Mouse (Mus musculus): ENCODE results near the gene St6galnac3. TPM values are rescaled to one million over a fixed set of nuclear protein-coding genes. Genes with fewer than 3 reads are reported as not detected.

Gene St6galnac3
- polyA plus RNA-seq, 1 experiment from 2014 or later, result 41.4 TPM

- Histone ChIP-seq H3K4me1 (ENCODE audit: control insufficient read depth, insufficient read depth, low read length) (no peaks in the 10 kb centered on the region), H3K4me3 (ENCODE audit: low read depth, low read length) (no peak overlapping the region), H3K27ac (ENCODE audit: low read depth, low read length) (no peak overlapping the region), H3K9ac (ENCODE audit: low read length) (no peak overlapping the region), H3K9me3 (ENCODE audit: control insufficient read depth, low read length) (no peaks in the 10 kb centered on the region), H3K36me3 (ENCODE audit: control insufficient read depth, insufficient read depth, low read length) (no peaks in the 10 kb centered on the region), H3K4me2 (ENCODE audit: low read depth) (no peak overlapping the region), H3K27me3 (ENCODE audit: control insufficient read depth, insufficient read depth, low read length) (no peaks in the 10 kb centered on the region)
- 85% methylated on average over 2 of the region's 2 CpGs for WGBS
- ATAC-seq (ENCODE audit: insufficient read depth, low FRiP score, low TSS enrichment) (no peak), DNase-seq (ENCODE audit: low spot score) (no peak)
Measured at GRCm38 (mm10) chr3:153173567-153173966, 551.4 kb downstream of the St6galnac3 start.

DNA sequence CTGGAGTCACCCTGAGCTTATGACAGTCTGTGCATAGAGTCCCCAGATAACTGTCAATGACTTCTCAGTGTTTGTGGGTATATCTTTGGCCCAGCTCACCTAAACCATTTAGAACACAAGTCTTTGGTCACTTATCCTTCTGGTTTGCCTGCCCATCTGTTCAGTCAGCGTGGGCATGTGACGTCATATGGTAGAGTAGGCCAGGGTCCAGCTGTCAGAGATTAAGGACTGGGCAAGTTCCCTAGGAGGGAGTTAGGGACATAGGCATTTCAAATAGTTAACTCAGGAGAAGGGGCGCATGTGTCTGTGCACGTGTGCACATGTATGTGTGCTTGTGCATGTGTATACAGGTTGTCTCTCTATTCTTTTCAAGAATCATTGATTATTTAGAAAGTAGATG lies 554.8 kb downstream of the St6galnac3 start:
- 94% methylated on average over 4 of the region's 4 CpGs for WGBS
- H3K4me1 ChIP-seq (ENCODE audit: control insufficient read depth, insufficient read depth, low read length), result no peaks in the 10 kb centered on the region
- H3K9me3 ChIP-seq (ENCODE audit: control insufficient read depth, low read length), result no peaks in the 10 kb centered on the region
- ATAC-seq (ENCODE audit: insufficient read depth, low FRiP score, low TSS enrichment), result no peak
- no peak overlapping the region for H3K4me2 ChIP-seq (ENCODE audit: low read depth)
- H3K27ac ChIP-seq (ENCODE audit: low read depth, low read length), result no peak overlapping the region
- H3K9ac ChIP-seq (ENCODE audit: low read length), result no peak overlapping the region
- H3K36me3 ChIP-seq (ENCODE audit: control insufficient read depth, insufficient read depth, low read length), result no peaks in the 10 kb centered on the region
- no peaks in the 10 kb centered on the region for H3K27me3 ChIP-seq (ENCODE audit: control insufficient read depth, insufficient read depth, low read length)
- no peak overlapping the region for H3K4me3 ChIP-seq (ENCODE audit: low read depth, low read length)
- DNase-seq (ENCODE audit: low spot score), result no peak

- WGBS, result 84% methylated on average over 11 of the region's 11 CpGs
- H3K4me1 ChIP-seq (ENCODE audit: control insufficient read depth, insufficient read depth, low read length), result no peaks in the 10 kb centered on the region
- H3K4me3 ChIP-seq (ENCODE audit: low read depth, low read length), result no peak overlapping the region
- H3K36me3 ChIP-seq (ENCODE audit: control insufficient read depth, insufficient read depth, low read length), result no peaks in the 10 kb centered on the region
- no peaks in the 10 kb centered on the region for H3K27me3 ChIP-seq (ENCODE audit: control insufficient read depth, insufficient read depth, low read length)
- H3K27ac ChIP-seq (ENCODE audit: low read depth, low read length), result no peak overlapping the region
- no peak overlapping the region for H3K9ac ChIP-seq (ENCODE audit: low read length)
- no peak for DNase-seq (ENCODE audit: low spot score)
- no peak overlapping the region for H3K4me2 ChIP-seq (ENCODE audit: low read depth)
- ATAC-seq (ENCODE audit: insufficient read depth, low FRiP score, low TSS enrichment), result no peak
- H3K9me3 ChIP-seq (ENCODE audit: control insufficient read depth, low read length), result no peaks in the 10 kb centered on the region
Measured at GRCm38 (mm10) chr3:153169744-153170143, 555.2 kb downstream of the St6galnac3 start.

- no peak for DNase-seq (ENCODE audit: low spot score)
- no peak overlapping the region for H3K9ac ChIP-seq (ENCODE audit: low read length)
- H3K4me1 ChIP-seq (ENCODE audit: control insufficient read depth, insufficient read depth, low read length), result no peaks in the 10 kb centered on the region
- no peaks in the 10 kb centered on the region for H3K36me3 ChIP-seq (ENCODE audit: control insufficient read depth, insufficient read depth, low read length)
- no peak overlapping the region for H3K27ac ChIP-seq (ENCODE audit: low read depth, low read length)
- ATAC-seq (ENCODE audit: insufficient read depth, low FRiP score, low TSS enrichment), result no peak
- no peaks in the 10 kb centered on the region for H3K9me3 ChIP-seq (ENCODE audit: control insufficient read depth, low read length)
- no peak overlapping the region for H3K4me3 ChIP-seq (ENCODE audit: low read depth, low read length)
- H3K27me3 ChIP-seq (ENCODE audit: control insufficient read depth, insufficient read depth, low read length), result no peaks in the 10 kb centered on the region
- no peak overlapping the region for H3K4me2 ChIP-seq (ENCODE audit: low read depth)
- WGBS, result 68% methylated on average over 9 of the region's 9 CpGs
Measured at GRCm38 (mm10) chr3:153161676-153162075, 563.3 kb downstream of the St6galnac3 start.

DNA sequence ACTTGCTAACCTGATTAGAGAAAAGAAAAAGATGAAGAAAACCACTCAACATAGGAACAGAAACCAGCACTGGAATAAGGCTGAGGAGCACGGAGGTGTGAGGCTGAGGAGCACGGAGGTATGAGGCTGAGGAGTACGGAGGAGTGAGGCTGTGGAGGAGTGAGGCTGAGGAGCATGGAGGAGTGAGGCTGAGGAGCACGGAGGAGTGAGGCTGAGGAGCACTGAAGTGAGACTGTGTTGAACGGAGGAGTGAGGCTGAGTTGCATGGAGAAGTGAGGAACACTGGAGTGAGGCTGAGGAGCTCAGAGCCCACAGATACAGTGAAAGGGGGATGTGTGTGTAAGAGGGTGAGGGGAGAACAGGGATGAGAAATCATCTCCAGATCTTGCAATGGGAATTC lies 564.3 kb downstream of the St6galnac3 start:
- no peaks in the 10 kb centered on the region for H3K4me1 ChIP-seq (ENCODE audit: control insufficient read depth, insufficient read depth, low read length)
- H3K4me2 ChIP-seq (ENCODE audit: low read depth), result no peak overlapping the region
- H3K9ac ChIP-seq (ENCODE audit: low read length), result no peak overlapping the region
- no peaks in the 10 kb centered on the region for H3K27me3 ChIP-seq (ENCODE audit: control insufficient read depth, insufficient read depth, low read length)
- H3K36me3 ChIP-seq (ENCODE audit: control insufficient read depth, insufficient read depth, low read length), result no peaks in the 10 kb centered on the region
- ATAC-seq (ENCODE audit: insufficient read depth, low FRiP score, low TSS enrichment) (no peak), DNase-seq (ENCODE audit: low spot score) (no peak)
- WGBS, result 88% methylated on average over 5 of the region's 5 CpGs
- no peak overlapping the region for H3K4me3 ChIP-seq (ENCODE audit: low read depth, low read length)
- H3K9me3 ChIP-seq (ENCODE audit: control insufficient read depth, low read length), result no peaks in the 10 kb centered on the region
- H3K27ac ChIP-seq (ENCODE audit: low read depth, low read length), result no peak overlapping the region

- Histone ChIP-seq H3K9me3 (ENCODE audit: control insufficient read depth, low read length) (no peaks in the 10 kb centered on the region), H3K4me3 (ENCODE audit: low read depth, low read length) (no peak overlapping the region), H3K9ac (ENCODE audit: low read length) (no peak overlapping the region), H3K4me1 (ENCODE audit: control insufficient read depth, insufficient read depth, low read length) (no peaks in the 10 kb centered on the region), H3K4me2 (ENCODE audit: low read depth) (no peak overlapping the region), H3K36me3 (ENCODE audit: control insufficient read depth, insufficient read depth, low read length) (no peaks in the 10 kb centered on the region), H3K27me3 (ENCODE audit: control insufficient read depth, insufficient read depth, low read length) (no peaks in the 10 kb centered on the region), H3K27ac (ENCODE audit: low read depth, low read length) (no peak overlapping the region)
- DNase-seq (ENCODE audit: low spot score) (no peak), ATAC-seq (ENCODE audit: insufficient read depth, low FRiP score, low TSS enrichment) (no peak; the same call in 1 of the 2 replicates)
- WGBS, result 6% methylated on average over 2 of the region's 2 CpGs
Measured at GRCm38 (mm10) chr3:153148887-153149286, 576.1 kb downstream of the St6galnac3 start.

Small RNA genes within 50 kb of the gene (microRNA-seq; reads per million reads assigned to microRNA genes)
- not detected for gene Gm27405

Other genes with a start within 250 kb of the St6galnac3 start
- 0.44 TPM in 1 of 2 replicates, not detected in the other for gene Asb17, start 119.0 kb upstream of the St6galnac3 start, polyA plus RNA-seq (2014; fragmentation: Nextera tagmentation; extraction: Ambion mirVana)
- gene Msh4, start 181.0 kb upstream of the St6galnac3 start, polyA plus RNA-seq (2014; fragmentation: Nextera tagmentation; extraction: Ambion mirVana), result 0.07 and 0.12 TPM in 2 replicates
- gene Rabggtb, start 187.8 kb upstream of the St6galnac3 start, polyA plus RNA-seq (2014; fragmentation: Nextera tagmentation; extraction: Ambion mirVana), result 39.7 and 44.4 TPM in 2 replicates
- 53.0 and 58.3 TPM in 2 replicates for gene Acadm, start 219.5 kb upstream of the St6galnac3 start, polyA plus RNA-seq (2014; fragmentation: Nextera tagmentation; extraction: Ambion mirVana)
- gene Slc44a5, start 248.3 kb upstream of the St6galnac3 start, polyA plus RNA-seq (2014; fragmentation: Nextera tagmentation; extraction: Ambion mirVana), result 3.2 and 3.7 TPM in 2 replicates